Mouse (Mus musculus) ES-CJ7 (cell line): ENCODE results near the gene Tbx6.
A peak's percentile ranks its signal among the peaks of the same experiment; 100 is the strongest.

ENCODE experiments used
- DNase-seq: peaks from one replicate; pipeline ENCODE4 v3.0.0; 2011; ENCODE audit warnings: low read depth, low spot score

Gene Tbx6

DNA sequence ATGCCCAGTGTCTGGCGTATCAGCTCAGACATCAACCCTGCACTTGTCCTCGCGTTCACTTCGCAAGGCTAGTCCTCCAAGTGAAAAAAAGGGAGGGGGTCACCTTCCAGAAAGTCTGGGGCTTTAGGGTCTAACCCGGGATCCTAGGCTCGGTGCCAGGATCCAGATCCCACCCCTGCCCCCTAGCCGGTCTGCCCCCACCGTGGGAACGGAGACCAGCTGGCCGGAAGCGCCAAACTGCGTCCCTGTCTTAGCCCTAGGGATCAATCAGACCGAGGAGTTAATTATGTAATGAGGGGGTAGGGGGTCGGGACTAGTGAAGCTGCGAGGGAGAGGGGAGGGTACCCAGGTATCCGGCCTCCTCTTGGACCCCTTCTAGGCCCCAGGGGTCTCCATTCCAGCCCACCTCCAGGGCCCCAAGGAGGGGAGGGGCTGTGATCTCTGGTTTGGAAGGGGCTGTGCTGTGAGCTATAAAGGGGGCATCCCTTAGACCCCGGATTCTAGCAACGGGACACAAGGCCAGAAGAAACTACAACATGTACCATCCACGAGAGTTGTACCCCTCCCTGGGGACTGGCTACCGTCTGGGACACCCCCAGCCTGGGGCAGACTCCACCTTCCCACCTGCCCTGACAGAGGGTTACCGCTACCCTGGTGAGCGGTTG, at the start of gene Tbx6:
Gene Tbx6 (plus strand): TSS at position 513 of the 665 bp plus-strand sequence.
- no peak for DNase-seq

DNA sequence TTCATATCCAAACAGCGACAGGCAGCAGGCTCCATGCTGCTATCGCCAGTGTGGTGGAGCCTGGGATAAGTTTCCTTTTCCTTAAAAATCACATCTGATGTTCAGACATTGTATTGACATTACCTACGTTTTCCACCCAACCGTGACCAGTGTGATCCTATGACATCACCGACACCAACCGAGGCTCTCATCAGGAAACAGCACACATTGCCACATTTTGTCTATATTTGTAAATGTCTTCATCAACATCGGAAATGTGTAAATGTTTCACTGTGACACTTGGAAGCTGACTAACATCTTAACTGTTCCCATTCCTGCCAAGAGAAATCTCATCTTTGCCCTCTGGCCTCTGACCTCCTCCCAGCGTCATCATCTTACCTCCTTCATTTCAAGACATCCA, 45.2 kb upstream of the Tbx6 start:
- no peak for DNase-seq

DNA sequence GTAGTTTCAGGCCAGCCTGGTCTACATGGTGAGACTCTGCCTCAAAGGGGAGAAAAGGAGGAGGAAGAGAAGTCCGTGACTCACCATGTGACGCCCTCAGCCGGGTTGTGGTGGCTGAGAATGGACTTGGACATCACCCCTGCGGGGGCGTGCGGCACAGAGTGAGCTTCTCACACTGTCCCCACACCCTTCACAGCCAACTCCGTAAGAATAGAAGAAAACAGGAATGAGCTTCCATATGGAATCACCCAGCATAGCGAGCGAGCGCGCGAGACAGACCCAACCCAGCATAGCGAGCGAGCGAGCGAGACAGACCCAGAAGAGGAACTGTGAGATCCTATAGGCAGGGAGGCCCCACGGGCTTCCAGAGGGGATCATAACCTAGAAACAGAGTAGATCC, 41.7 kb upstream of the Tbx6 start:
- DNase-seq: no peak

- DNase-seq: no peak
Observed at GRCm38 (mm10) chr7:126740132-126740735, 41.0 kb upstream of the Tbx6 start.

DNA sequence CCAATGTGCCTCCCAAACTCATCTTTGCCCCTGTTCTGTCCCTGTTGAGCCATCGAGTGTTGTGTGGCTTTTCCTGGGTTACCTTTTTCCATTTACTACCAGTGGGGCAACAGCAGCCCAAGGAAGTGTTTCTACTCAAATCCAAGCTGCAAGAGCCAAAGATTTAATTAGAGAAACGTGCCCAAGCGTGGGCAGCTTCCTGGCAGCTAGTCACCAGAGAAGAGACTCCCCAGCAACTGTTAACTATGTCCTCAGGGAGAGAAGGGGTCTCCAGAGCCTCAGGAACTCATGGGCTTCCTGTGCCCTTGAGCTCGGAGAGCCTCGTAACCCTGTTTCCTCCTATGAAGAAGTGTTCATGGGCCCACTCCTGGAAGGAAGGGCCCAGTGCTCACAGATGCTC, 40.3 kb upstream of the Tbx6 start:
- DNase-seq: no peak

- no peak for DNase-seq
Observed at GRCm38 (mm10) chr7:126741452-126741851, 39.8 kb upstream of the Tbx6 start.

GRCm38 (mm10) chr7:126741964-126742482, 39.3 kb upstream of the Tbx6 start:
- DNase-seq: no peak

DNA sequence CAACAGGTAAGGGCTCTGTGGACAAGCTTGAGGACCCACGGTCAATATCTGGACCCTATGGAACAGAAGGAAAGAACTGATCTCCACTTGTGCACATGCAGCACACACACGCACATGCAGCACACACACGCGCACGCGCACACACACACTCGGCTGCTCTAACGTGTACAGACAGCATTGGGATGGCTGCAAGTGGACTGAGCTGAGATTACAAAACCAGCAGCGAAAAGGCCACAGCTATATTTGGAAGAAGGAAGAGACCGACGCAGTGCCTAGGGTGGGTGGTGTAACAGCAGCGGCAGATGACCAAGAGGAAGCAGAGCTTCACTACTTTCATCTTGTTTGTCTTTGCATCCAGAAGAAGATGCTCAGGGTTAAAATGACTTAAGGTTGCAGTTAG, 35.2 kb upstream of the Tbx6 start:
- no peak for DNase-seq

- no peak for DNase-seq
Observed at GRCm38 (mm10) chr7:126746798-126747197, 34.5 kb upstream of the Tbx6 start.

- no peak for DNase-seq
Observed at GRCm38 (mm10) chr7:126748824-126749223, 32.5 kb upstream of the Tbx6 start.

DNA sequence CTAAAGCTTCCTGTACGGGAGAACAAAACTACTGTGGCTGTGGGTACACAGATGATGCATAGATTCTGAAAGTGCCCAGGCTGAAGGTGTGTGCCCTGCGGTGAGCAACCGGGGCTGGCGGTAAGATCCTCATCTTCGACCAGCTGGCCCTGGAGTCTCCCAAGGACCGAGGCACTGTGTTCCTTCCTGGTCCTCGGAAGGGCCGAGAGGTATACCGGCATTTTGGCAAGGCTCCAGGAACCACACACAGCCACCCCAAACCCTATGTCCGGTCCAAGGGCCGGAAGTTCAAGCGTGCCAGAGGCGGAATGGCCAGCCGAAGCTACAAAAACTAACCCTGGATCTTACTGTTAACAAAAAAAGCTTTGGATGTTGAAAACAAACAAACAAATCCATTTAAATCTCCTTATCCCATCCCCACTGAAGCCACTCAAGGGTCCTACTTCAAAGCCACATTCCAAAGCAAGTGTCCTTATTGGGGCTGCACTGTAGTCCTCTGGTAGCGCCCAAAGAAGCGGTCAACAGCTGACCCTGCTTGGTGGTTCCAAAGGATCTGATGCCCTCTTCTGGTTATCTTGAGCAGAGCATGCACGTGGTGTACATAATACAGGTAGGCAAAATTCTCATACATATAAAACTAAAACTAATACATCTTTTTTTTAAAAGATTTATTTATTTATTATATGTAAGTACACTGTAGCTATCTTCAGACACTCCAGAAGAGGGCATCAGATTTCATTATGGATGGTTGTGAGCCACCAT, 31.5 kb upstream of the Tbx6 start:
- no peak for DNase-seq

DNA sequence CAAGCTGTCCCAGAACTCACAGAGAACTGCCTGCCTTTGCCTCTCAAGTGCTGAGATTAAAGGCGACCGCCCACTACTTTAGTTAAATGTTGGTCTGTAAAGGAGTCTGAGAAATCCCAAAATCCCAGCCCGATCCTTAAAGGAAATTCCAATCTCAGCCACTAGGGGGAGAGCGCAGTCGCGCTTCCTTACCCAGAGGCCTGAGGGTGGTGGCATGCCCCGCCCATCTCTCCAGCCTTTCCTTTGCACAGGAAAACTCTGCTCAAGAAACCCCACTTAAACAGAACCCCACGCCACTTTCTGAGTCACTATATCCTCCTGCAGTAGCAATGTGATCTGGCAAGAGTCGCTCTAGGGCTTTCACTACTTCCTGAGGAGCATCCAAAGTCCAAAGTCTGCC, 26.4 kb upstream of the Tbx6 start:
- peak; percentile 87 for DNase-seq

DNA sequence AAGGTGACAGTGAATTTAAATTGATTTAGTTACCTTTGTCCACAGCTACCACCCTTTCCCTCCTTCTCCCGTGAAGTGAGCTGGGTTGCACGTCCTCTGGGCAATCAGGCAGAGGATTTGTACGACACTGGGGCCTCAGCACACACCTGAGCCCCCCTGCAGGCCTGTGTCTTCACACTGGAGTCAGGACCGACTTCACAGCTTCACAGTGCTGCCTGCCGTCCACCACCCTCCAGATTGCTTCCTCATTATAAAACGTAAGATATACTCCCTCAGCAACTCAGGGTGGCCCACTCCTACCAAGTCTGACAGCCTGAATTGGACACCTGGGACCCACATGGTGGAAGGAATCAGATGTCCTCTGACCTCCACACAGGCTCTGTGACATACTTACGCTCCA, 22.7 kb upstream of the Tbx6 start:
- no peak for DNase-seq

- peak; percentile 94 for DNase-seq
Observed at GRCm38 (mm10) chr7:126759050-126759671, 22.1 kb upstream of the Tbx6 start, which contains the start of gene Mapk3. Mapk3 (plus strand) TSS chr7:126759601.

GRCm38 (mm10) chr7:126759672-126760390, 21.5 kb upstream of the Tbx6 start:
- DNase-seq: no peak

DNA sequence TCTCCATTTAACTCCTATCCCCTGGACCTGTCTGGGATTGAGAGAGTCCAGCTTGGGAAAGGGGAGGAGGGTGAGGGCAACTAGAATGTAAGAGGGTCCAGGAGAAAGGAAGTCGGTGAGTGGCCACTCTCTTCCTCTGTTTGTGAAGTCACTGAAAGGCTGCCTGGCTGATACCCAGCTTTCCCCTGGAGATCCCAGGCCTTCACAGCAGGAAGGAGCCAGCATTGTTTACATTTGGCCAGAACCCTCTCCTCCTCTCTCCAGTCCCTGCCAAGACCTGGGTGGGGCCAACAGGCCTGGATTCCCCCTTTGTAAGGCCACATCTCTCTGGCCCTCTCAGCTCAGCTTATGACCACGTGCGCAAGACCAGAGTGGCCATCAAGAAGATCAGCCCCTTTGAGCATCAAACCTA, 20.9 kb upstream of the Tbx6 start:
- DNase-seq: no peak

DNA sequence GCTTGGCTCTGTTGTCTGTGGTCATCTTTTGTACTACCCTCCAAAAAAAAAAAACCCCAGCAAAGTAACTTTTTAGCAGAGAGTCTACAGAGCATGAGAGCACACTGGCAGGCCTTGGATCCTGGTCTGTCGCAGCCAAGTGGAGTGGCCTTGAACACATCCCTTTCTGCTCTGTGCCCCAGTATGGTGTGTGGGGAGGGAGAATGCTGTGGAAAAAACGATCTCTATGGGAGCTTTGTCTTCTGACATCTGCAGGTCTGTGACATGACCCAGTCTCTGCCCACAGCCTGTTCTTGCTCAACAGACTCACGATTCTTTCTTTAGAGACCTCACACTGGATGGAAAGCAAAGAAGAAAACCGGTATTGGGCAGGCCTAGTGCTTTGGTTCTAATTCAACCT, 20.3 kb upstream of the Tbx6 start:
- DNase-seq: no peak

DNA sequence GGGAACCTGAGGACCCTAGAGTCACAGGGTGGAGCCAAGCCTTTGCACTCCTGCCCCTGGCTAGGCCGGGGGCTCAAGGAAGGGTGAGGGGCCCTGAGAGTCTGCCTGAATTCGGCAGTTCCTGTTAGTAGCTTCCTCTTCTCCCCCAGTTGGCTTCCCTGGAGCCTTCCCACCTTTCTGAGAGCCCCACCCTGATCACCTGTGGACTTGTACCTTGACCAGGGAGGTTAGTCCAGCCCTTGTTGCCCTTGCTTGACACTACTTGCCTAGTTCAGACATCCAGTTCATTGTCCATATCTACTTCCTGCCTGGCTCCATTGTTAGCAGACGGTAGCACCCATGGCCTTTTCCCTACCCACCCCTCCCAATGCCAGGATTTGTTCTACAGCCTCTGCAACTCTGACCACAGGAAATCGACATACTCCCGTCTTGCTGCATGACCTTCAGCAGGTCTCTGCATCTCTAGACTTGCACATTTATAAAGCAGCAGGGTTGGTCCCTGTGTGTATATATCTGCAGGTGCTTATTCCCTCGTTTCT, 19.7 kb upstream of the Tbx6 start:
- no peak for DNase-seq

DNA sequence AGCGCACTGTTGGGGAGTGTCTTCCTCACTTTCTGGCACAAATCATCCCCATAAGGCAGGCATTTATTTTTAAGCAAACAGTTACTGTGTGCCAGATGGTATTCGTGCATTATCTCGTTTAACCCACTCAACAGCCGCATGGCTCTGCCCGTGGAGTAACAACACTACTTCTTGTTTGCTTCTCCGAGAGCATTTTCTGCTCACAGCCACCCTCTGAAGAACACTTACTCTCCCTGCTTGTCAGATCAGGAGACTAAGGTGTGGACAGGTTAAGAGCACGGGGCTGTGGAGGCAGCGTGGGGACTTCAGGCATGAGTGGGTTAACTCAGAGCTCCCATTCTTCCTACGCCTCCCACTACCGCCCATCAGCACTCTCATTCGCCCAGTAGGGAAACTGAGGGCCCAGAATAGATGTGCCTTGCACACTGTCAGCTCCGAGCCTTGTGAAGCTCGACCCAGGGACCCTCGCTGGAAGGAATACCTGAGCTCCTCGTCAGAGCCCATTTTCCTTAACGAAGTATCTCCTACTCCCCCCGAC, 18.7 kb upstream of the Tbx6 start:
- no peak for DNase-seq

DNA sequence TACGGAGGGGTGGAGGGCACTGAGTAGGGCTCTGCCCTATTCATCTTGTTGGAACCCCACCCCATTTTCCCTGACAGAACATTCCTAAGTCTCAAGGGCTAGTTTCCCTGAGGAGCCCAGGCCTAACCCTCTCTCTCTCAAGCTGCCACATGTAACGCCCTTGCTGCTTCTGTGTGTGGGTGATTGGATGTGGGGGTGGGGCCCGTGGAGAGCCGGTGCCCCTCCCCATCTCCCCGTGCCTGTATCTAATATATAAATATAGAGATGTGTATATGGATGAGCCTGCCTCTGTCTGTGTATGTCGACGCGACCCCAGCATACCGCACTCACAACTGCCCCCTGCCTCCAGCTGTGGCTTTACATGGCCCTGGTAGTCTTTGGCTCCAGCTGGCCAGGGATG, 15.7 kb upstream of the Tbx6 start:
- no peak for DNase-seq

DNA sequence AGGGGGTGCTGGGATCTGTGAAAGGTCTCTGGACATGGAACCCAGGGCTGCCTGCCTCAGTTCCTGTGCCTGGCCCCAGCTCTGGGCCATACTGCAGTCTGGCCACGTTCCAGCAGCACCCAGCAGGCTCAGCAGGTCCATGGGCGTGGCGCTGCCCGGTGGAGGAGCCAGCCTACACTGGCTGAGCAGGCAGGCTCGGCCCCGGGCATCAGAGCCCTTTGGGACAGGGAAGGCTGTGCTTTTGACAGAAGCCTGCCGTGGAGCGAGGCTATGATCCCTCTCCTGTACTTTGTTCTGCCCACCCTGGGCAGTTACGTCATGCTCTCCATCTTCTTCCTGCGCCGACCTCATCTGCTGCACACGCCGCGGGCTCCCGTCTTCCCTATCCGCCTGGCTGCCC, 15.1 kb upstream of the Tbx6 start, which contains the start of gene Gdpd3:
Gene Gdpd3 (plus strand): TSS at position 134 of the 400 bp plus-strand sequence.
- DNase-seq: no peak
